Mouse (Mus musculus) left cerebral cortex, adult 11 months (tissue): ENCODE results near the gene Tmem184a.

Source experiments
- DNase-seq: peaks from one replicate; pipeline ENCODE4 v3.0.0; 2022; ENCODE audit warnings: low spot score

The Tmem184a gene

GRCm38 (mm10) chr5:139819538-139820181 lies at the start of gene Tmem184a:
Gene Tmem184a (minus strand): TSS chr5:139819917.
- DNase-seq, result no peak

- no peak for DNase-seq
Observed at GRCm38 (mm10) chr5:139862759-139863158, 43.0 kb upstream of the Tmem184a start.

GRCm38 (mm10) chr5:139860328-139861104 lies 40.8 kb upstream of the Tmem184a start:
- no peak for DNase-seq

GRCm38 (mm10) chr5:139849626-139850320 lies 30.1 kb upstream of the Tmem184a start:
- no peak for DNase-seq

GRCm38 (mm10) chr5:139839142-139839541 lies 19.4 kb upstream of the Tmem184a start:
- DNase-seq, result no peak

- no peak for DNase-seq
Observed at GRCm38 (mm10) chr5:139838476-139838892, 18.8 kb upstream of the Tmem184a start.

- no peak for DNase-seq
Observed at GRCm38 (mm10) chr5:139835706-139836105, 16.0 kb upstream of the Tmem184a start.

GRCm38 (mm10) chr5:139832125-139832524 lies 12.4 kb upstream of the Tmem184a start:
- no peak for DNase-seq

GRCm38 (mm10) chr5:139830734-139831133 lies 11.0 kb upstream of the Tmem184a start:
- no peak for DNase-seq

- peak; percentile 36 for DNase-seq
Observed at GRCm38 (mm10) chr5:139829384-139829783, 9.7 kb upstream of the Tmem184a start.

GRCm38 (mm10) chr5:139827593-139827992 lies 7.9 kb upstream of the Tmem184a start:
- no peak for DNase-seq

GRCm38 (mm10) chr5:139826357-139827055 lies 6.8 kb upstream of the Tmem184a start, which contains the start of the genes Gm26938 and Psmg3:
Gene Gm26938 (minus strand): TSS chr5:139826407.
Gene Psmg3 (minus strand): TSS chr5:139826885.
- DNase-seq, result peak; percentile 81

GRCm38 (mm10) chr5:139825947-139826346 lies 6.2 kb upstream of the Tmem184a start:
- DNase-seq, result no peak

GRCm38 (mm10) chr5:139824531-139824930 lies 4.8 kb upstream of the Tmem184a start:
- DNase-seq, result no peak

GRCm38 (mm10) chr5:139821466-139822459 lies 2.0 kb upstream of the Tmem184a start:
- DNase-seq, result no peak

GRCm38 (mm10) chr5:139818801-139819200 lies 916 bp downstream of the Tmem184a start:
- DNase-seq, result no peak

- no peak for DNase-seq
Observed at GRCm38 (mm10) chr5:139818056-139818455, 1.7 kb downstream of the Tmem184a start.

- DNase-seq, result no peak
Observed at GRCm38 (mm10) chr5:139817292-139817691, 2.4 kb downstream of the Tmem184a start.

- no peak for DNase-seq
Observed at GRCm38 (mm10) chr5:139816445-139816844, 3.3 kb downstream of the Tmem184a start.

GRCm38 (mm10) chr5:139815964-139816363 lies 3.8 kb downstream of the Tmem184a start:
- DNase-seq, result no peak

GRCm38 (mm10) chr5:139813963-139814381 lies 5.7 kb downstream of the Tmem184a start:
- DNase-seq, result no peak
